Mouse (Mus musculus) spleen, embryonic (tissue): ENCODE results near the gene Plcb4.

Experiments used
- CTCF ChIA-PET: fragments of 350-600 bp; sonication (Branson Sonifier 250); formaldehyde crosslinking; loops from one replicate; lab custom pipeline; 2022; lab: Charles Lee

Plcb4 gene

DNA sequence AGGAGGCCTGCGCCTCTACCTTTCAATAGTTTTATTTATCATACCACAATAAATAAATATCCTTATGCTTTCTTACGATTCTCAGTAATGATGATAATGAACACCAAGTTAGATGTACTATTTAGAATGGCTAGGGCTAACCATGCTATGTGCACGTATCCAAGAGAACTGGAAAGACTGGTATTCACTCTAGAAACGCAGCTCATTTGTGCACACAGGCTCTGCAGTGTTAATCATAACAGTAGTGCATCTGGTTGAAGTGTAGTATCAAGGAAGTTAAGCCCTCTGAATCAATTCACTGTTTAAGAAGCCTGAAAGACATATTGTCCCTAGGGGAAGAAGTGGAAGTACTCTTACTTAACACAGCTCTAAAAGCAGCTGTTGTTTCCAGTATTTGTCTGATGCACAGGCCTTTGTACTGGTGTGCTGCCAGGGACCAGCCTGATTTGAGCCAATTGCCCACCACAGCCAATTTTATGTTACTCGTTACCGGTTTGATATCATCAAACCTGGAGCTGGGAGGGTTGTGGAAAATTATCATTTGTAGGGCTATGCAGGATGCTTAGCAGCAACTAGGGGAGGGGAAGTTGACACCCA, 100.8 kb downstream of the Plcb4 start:
- CTCF ChIA-PET: no interaction called here

DNA sequence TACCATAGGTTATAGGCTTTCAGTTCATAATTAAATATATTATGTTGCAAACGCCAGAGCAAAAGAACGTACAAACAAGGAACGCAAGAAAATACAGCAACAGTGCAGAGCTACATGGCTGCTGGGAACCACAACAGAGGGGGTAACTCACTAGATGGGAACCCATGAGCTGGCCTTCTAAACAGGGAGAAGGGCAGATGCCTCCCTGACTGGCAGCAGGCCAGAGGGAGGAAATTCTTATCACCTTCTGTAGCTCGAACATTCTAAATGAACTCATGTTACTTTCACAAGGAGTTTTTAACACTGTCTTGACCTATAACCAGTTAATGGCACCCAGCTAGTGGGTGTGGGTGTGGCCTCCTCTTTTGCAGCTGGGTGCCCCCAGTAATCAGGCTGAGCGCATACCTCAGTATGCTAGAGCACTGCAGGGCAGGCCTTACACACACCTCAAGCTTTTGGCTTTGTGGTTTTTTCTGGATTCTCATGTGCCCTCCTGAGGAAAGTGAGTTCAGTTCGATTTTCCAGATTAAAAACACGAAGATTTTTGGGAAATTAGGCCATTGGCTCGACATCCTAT, 102.5 kb downstream of the Plcb4 start:
- CTCF ChIA-PET: no interaction called here

DNA sequence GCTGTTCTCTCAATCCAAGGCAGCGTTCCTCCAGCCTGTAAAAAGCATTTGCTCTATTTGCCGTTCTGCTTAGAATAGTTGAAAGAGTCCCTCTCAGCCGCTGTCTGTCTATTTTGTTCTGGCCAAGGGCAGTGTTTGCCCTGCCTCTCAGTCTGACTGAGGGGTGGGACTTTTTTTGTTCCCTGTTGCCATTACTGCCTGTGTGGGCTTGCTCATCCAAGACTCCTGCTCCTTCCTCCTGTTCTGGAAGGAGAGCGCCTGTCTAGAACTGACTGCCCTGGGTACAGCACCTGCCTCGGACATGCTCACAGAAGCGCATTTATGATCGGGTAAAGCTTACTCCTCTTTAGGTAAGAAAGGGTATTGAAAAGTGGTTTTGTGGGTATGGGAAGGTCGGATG, 105.9 kb downstream of the Plcb4 start:
- CTCF ChIA-PET: no interaction called here

DNA sequence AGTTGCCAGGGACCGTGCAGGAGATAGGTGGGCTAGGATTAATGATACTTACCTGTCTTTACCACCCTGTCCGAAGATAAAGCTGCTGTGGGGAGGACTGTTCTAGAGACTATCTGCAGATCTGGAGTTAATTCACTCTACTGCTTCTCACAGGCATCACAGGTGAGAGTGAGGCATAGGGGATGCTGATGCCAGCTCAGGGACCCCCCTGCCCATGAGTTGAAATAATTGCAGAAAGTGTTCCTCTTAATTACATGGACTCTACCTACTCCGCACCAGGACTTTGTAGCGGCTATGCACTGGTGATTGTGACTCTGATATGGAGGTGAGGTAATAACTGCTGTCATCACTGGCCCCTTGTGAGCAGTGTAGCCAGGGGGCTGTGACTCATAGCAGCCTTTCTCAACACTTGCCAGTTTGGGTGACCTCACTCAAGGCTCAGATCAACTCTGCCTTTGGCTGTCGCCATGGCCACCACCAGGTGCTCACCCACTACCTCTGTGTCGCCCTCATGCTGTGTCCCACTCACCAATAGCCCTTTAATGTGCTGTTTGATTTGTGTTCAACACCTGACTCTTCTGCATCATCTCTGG, 107.8 kb downstream of the Plcb4 start:
- CTCF ChIA-PET: no interaction called here

DNA sequence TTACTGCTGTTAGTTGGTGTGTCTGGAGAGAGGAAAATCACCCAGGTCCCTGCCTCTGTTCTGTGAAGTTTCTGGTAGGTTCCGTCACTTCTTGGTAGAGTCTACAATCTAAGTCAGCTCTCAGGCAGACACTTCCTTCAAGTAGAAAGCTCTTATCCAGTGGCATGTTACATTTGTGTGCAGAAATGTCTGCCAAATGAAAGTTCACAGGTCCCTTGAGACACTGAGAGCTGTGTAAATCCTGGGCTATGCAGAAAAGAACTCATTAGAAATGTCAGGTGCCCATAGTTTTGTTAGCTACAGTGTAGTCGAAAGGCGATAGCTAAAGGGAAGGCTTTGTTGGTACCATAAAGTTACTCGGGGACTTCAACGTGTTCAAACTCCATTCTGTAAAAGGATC, 108.7 kb downstream of the Plcb4 start:
- CTCF ChIA-PET: no interaction called here

DNA sequence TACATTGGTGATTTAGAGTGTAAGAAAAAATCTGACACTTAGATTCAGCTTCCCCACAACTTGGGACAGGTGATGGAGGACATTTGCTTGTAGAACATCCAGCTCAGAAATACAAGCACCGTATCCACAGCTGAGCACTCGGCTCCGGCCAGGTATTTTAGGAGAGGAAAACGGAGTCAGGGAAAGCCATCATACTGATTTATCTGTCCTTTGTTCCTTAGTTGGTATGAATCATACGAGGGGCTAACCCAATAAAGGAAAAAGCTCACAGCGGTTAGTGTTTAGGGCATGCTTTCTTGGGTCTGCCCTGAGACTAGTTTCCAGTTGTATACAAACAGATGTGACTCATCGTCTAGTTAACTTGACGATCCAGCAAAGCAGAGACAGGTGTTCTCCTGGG, 110.9 kb downstream of the Plcb4 start:
- CTCF ChIA-PET: no interaction called here

DNA sequence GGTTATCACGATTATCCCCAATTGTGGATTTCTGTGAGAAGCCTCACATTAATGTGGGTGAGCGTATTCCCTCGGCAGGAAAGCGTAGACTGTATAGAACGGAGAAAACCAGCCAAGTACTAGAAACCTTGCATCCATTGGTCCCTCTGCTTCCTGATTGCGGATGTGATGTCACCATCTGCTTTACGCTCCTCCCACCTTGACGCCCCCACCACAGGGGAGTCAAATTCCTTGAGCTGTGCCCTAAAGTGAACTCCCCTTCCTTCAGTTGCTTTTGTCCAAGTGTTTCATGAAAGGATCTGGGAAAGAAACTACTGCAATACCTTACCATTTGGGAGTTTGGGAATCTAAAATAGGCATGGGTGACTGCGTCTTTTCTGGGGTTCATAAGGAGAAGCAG, 111.4 kb downstream of the Plcb4 start:
- CTCF ChIA-PET: no interaction called here

DNA sequence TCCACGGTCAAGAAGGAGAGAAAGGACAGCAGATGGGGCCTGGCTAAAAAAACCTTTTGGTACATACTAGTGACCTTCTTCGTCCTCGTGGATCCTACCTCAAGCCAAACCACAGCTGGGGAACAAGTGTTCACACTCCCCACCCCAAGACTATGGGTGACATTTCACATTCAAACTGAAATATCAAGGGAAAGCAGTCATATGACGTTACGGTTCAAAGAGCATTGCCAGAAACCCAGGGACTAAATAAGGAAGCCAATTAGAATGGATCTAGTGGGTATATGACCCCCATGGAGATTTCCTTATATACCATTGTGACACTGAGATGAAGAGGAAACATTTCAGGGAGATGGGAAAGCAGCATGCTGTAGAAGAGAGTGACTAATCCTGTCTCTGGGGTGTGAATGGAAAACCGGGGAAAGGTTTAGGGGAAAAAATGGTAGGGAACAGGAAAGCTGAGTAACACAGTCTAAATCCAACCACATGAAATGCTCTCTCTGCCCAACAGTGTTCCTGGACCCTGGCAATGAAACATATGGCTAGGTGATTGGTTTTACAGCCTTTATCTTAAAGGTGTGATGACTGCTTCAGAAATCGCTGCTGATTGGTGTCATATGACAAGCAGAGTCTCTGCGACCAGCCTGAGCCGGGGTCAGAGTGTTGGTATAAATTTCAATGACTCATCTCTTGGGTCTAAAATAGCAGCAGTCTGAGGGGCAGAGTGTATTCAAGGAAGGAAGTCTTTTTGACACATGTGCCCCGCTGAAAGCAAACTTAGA, 114.6 kb downstream of the Plcb4 start:
- CTCF ChIA-PET: no interaction called here

DNA sequence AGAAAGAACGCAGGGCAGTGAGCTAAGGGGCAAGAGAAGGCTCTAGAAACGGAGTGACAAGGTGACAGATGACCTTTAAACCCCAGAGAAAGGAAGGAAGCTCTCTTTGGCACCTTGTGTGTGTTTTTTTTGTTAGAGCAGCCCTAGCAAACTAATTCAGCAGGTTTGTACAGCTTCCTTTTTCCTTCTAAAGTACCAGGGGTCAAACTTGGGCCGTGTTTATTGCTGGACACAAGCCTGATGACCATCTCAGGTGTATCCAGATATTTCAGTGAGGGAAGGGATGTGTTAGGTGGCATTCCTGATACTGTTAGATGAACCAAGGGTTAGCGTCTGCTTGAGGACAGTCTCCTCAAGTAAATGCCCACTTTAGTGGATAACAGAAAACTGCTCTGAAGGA, 116.2 kb downstream of the Plcb4 start:
- CTCF ChIA-PET: no interaction called here

DNA sequence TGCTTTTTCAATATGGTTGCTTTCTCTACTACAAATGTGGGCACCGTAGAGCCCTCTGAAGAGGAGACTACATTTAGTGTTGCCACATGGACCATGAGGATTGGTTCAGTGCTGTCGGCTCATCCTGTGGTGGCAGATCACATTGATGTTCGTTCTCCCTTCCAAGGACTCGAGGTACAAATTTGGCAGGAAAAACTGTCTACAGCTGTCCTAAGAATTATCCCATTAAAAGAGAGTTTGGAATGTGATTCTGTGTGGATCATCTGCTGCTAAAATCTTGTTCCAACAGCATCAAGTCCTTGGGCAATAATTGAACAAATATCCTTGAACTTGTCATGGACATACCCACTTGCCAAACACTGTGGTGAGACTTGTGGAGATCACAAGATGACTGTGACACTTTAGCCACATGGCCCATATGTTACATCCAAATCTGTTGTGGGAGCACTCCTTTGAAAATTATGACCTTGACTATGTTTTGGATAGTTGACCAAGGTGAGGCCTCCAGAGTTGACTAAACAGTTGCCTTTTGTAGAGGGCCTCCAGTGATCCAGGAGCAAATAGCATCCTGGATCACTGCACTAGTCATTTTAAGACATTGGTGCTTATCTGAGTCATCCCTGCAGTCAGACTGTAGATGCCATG, 117.4 kb downstream of the Plcb4 start:
- CTCF ChIA-PET: no interaction called here

DNA sequence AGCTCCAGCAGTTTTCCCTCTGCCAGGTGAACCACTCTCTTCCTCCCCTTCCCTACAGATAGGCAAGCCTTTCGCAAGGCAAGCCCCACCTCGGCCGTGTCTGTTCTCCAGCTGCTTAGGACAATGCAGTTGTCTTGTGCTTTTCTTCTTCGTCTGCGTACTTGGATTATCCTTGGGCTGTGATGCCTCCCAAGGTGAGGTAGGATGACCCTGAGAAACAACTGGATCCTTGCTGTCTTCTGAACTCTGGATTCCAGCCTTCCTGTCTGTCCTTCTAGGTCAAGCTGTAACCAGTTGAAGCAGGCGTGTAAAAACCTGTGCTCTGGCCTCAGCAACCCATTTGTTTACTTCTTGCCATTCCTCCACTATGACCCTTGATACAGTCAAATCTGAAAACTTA, 122.6 kb downstream of the Plcb4 start:
- CTCF ChIA-PET: no interaction called here

DNA sequence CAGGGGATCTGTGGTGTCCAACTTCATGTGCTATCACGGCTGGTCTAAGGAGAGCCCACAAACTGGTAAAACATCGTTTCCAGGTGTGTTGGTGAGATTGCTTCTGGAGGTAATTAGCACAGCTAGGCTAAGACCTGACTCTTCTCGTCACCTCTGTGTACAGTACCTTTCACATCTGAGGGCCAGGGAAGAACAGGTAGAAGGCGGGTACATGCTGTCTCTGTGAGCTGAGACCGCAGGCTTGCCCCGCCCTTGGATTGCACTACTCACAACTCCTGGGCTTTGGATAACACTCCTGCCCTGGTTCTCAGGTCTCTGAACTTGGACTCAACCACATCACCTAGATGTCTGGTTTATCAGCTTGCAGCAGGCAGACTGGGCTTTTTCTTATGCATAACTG, 128.6 kb downstream of the Plcb4 start:
- CTCF ChIA-PET: no interaction called here

DNA sequence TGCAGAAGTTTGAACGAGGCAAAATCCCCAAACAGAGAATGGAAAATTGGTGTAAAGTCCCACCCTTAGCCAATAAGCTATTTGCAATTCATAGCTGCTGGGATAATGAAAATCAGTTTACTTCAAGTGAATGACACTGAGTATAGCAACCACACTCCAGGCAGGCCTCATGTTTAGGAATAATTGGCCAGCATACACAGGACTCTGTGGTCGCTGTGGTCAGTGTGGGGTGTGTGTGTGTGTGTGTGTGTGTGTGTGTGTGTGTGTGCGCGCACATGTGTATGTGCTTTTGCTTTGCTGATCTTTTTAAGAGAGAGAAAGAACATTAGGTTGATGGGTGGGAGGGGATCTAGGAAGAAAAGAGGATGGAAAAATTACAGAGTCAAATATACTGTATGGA, 134.1 kb downstream of the Plcb4 start:
- CTCF ChIA-PET: no interaction called here

DNA sequence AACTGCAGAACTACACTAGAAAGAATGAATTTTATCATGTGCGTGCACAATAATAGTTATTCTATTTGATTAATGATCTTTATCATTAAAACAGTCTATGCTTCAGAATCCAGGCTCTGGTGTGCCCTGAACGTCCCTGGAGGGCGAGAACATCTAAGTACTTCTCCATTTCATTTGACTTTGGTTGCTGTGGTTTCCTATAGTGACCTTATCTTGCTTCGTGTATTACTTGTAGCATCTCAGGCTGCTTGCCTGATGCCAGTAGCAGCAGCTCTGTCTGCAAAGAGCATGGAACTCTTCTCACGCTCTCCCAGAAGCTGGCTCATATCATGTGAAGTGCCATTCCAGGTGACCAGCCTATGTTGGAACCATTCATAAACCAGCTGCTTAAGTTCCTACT, 137.9 kb downstream of the Plcb4 start:
- CTCF ChIA-PET: no interaction called here

DNA sequence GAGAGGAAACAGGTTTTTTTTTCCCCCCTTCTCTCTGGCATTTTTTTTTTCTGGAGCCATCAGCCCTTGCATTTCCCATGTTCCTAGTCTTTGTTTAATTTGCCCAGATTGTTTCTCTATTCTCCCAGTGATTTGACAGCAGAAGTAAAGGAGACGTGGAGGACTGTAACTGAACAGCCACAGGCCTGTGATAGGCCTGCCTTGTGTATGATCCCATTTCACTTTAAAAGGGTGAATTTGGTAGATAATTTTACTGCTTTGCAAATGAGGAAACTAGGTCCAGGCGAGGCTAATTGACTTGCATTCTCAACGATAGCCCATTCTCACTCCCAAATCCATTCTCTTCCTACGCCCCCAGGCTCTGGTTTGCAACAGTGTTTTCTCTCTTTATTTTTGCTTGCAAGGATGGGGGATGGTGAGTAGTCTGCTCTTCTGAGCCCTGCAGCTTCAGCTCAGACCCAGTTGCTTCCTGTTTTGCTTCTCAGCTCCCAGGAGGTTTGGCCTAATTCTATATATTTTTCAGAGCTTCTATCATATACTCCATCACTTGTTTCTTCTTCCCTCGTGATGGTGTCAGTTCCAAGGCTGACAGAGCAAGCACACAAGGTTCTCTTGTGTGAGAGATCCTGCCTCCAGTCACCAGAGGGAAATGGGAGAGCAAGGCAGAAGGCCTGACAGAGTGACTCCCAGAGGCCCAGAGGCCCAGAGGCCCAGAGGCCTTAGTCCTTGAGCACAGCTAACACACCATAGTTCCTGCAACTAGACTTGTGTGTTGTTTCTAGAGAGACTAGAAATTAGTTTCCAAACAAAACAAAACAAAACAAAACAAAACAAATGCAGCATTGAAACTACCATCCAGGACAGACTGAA, 139.1 kb downstream of the Plcb4 start:
- CTCF ChIA-PET: no interaction called here

DNA sequence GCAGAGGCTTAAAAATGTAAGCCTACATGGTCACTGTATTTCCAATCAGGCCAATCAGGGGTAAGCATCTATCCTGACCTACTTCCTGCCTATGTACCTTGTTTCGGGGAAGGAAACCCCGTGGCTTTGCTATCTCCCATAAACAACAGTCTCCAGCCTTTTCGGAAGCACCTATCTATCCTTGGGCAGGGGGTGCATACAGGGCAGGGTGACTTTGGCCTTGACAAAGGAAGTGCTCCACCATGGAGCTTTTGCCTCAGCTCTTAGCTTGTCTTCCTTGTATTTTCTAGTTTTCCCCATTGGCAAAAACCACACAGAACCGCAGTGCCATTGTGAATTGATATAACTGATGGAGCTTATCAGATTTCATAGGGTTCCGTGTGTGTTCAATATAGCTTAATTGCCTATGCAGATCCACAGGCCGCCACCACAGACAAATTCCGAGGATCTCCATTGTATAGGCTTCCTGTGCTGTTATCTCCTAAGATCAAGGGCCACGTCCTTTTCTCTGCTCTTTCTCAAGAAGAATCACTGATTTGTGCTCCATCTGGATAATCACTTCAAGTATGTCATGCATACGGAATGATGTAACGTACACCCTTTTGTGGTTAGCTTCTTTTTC, 140.4 kb downstream of the Plcb4 start:
- CTCF ChIA-PET: no interaction called here

DNA sequence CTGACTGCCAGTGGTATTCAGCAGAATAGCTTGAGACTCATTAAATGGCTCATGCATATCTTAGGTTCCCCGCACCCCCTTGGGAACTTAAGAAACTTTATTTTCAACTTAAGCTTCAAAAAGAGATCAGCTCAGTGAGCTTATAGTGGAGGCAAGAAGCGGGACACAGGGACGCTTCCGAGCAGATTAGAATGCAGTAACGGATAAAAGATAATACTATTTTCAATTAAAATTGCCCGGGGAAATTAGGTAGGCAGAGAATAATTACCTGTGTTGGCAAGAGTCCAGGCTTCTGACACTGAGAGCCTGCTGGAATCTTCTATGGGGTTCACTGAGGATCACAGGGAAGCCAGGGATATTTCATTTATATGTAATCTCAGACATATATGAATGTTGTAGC, 141.6 kb downstream of the Plcb4 start:
- CTCF ChIA-PET: no interaction called here

DNA sequence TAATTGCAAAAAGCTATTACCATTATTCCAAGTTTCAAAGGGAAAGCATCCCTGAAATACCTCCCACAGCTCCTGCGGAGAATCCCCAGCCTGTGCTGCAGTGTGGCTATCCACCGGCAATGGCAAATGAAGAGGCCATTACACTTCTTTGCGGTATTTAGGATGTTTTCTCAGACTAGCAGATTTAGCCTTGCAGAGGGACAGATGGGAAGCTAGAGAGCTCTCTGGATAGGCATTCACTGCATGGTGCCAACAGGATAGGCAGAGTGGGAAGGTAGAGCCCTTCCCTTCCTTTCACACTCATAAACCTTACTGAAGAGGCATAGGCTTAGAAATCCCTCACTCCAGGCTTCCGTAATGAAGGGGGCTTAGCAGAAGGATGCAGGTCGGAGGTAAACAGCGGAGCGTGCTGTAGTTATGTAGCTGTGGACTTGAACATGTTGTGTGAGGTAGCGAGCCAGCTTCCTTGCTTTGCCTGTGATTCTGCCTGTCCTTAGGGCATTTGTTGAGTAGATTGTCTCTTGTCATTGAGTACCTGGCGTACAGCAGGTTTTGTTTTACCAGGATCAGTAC, 144.2 kb downstream of the Plcb4 start:
- CTCF ChIA-PET: no interaction called here

DNA sequence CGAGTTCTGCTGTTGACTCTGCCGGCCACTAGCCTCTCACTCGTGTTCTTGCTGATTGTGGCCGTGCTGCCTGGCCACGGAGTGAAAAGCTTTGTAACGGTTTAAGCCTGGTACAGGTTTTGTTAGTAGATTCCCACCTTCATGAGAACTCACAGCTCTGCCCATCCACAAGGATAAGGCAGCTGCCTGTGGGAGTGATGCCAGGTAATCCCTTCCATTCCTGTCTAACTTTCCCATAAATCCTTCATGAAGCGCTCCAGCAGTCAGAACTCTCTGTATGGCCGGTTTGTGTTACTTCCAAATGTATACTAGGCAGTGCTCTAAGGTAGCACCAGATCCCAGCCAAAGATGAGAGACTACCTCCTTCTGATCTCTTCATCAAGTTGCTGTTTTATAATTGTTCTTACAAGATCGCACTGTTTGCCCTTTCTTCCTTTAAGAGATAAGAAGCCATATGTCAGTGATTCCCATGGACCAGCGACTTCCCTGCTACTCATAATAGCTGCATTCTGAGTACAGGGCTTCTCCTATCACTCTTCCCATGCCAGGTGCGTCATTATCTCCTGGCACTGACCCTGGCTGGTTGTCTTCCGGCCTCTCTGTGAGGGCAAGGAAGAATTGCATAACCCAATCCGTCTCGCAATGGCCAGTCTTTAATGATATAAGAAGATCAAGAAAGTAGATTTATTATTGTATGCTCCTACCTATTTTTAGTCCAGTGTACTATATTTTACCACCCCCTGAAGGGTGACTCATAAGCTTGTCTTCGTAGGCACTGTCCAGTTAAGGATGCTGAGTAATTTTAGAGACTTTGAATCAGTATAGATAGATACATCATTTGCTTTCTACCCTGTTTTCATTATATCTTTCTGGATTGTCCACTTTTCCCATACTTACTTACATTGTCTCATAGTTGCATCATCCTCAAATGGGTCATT, 147.2 kb downstream of the Plcb4 start:
- CTCF ChIA-PET: no interaction called here

DNA sequence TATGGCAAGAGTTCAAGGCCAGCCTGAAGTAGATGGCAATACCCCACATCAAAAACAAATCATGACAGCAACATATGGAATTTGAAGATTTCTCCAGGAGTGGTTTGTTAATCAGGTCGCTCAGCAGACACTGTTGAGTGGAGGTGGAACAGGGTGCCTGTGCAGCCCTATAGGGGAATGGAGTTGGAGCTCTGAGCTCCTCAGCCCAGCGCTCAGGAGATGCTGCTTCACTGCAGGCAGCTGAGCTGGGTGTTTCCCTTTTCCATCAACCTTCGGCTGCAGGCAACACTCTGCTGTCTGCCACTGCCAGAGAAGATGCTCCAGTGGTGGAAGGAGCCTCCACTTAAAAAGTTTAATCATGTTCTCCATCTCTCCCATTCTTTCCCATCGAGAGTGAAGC, 149.5 kb downstream of the Plcb4 start:
- CTCF ChIA-PET: no interaction called here
